Mouse (Mus musculus) kidney, adult 2 months (tissue): ENCODE data around the gene Gm10322.

Experiments used
- CTCF ChIP-seq: fragments of 200-500 bp; conservative IDR thresholded peaks from 2 replicates; pipeline ENCODE4 v1.5.1; 2011; ENCODE audit warnings: low read depth, mild to moderate bottlenecking, control low read depth, low read length, moderate library complexity, mixed read lengths; ENCODE audit not compliant: insufficient read depth, insufficient read length
- POLR2A ChIP-seq: fragments of 200-500 bp; IDR thresholded peaks from one replicate; pipeline ENCODE4 v1.6.1; 2011; ENCODE audit warnings: low read depth, low read length, control low read depth

DNA sequence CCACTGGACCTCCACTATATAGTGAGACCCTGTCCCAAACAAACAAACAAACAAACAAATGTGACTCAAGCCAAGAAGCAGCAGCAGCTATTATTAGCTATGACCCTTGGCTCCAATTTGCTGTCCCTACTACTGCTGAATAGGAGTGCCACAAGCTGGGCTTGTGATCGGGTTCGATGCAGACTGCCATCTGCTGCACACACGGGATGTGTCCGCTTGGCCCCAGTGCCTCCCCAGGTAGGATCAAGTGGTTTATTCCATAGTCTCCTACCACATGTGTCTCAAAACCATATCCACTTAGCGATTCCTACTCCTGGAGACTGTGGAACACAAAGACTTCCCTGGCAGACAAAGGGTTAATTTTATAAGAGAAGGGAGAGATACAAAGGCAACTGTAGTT lies 1.7 kb upstream of the Gm10322 start:
- no peak for TF ChIP-seq CTCF
- no peak for TF ChIP-seq POLR2A
